Mouse (Mus musculus): ENCODE measurements around the gene Scgn. TPM values are rescaled to one million over a fixed set of nuclear protein-coding genes. Genes with fewer than 3 reads are reported as not detected.
A peak's percentile ranks its signal among the peaks of the same experiment; 100 is the strongest.

The Scgn gene
- total and polyA plus RNA-seq, 3 experiments, result not detected

DNA sequence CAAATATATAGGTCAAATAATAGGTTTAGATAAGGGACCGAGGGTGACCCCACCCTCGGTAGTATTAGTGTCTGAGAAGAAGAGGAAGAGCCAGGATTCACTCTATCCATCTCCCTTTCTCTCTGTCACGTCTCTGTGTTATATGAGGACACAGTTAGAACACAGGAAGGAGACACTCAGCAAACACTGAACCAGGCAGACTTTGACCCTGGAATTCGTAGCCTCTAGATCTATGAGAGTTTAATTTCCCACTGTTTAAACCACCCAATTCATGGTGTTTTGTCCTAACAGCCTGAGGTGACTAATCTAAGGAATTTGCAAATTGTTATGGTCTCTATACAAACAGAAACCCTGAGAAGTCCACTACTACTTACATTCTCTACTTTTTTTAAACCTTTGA is 73.3 kb downstream of the Scgn start:
- Histone ChIP-seq H3K4me3 (ENCODE audit: low read depth, low read length) (no peak overlapping the region), H3K27me3 (ENCODE audit: insufficient read depth, low read length) (peaks cover 7% of the 10 kb centered on the region), H3K9me3 (replicated peaks) (no peaks in the 10 kb centered on the region), H3K36me3 (replicated peaks) (no peaks in the 10 kb centered on the region), H3K4me1 (ENCODE audit: insufficient read depth, low read depth, low read length) (no peaks in the 10 kb centered on the region)
- DNase-seq (ENCODE audit: low spot score) (no peak), ATAC-seq (ENCODE audit: extremely low read depth, insufficient number of reproducible peaks, low FRiP score, poor library complexity, severe bottlenecking) (no peak)
- TF ChIP-seq CTCF (IDR thresholded peaks at IDR 0.05; ENCODE audit: low read depth, low read length) (no peak), GATA1 (IDR thresholded peaks at IDR 0.05; ENCODE audit: borderline replicate concordance, low read length) (no peak), TAL1 (conservative IDR thresholded peaks at IDR 0.05; ENCODE audit: low read depth, low read length) (no peak), GATA2 (IDR thresholded peaks at IDR 0.05; ENCODE audit: borderline replicate concordance, low read depth, low read length) (no peak), POLR2AphosphoS5 (IDR thresholded peaks at IDR 0.05; ENCODE audit: insufficient replicate concordance, low read depth, low read length) (no peak)

DNA sequence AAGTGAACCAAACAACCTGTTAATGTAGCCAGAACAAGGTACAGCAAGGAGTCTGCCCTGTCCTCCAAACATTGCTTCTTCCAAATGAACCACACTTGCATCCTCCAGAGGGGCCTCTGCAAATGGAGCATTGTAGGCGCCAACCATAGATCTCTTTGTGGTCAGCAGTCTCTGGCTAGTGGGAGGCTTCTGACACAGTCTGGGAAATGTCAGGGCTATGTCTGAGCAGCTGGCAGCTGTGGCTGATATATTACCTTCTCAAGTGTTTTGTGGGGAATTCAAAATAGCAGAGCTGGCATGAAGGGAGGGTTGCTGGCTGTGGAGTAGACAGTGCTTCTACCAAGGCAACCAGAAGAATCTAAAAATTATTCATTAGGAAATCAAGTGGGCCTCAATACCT is 74.9 kb downstream of the Scgn start:
- peaks cover 7% of the 10 kb centered on the region for H3K27me3 ChIP-seq (ENCODE audit: insufficient read depth, low read length)

DNA sequence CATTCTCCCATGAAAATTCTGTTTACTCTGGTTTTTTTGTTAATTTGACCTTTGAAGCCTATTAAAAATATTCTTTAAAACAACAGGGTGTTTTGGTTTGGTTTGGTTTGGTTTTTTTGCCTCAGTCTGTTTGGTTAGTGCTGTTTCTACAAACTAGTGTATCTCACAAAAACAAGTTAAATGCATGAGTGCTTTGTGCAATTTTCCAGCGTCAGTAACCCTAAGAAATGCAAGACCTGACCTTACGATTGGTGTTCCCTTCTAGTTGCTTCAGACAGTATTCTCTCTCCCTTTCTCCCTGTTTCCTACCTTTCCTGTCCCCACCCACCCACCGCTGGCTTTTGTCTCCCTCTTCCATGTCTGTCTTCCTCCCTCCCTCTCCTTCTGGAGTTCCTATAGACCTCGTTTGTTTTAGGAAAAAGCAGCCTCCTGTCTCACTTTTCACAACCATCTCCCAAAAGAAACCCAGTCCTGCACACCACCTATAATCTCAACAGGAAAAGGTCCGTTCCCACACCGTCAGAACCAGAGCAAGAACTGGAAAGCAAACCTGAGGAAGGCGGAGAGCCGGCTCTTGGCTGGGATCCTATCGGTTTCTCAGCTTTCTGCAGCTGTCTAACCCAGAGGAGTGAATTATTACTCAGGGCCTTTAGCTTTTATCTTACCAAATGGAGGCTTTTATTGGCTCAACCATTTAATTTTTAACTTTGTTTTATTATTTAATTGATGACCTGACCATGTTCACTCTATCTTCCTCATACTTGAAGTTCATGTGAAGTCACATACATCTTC is 76.4 kb downstream of the Scgn start, which contains the start of gene Slc17a4:
Slc17a4 (minus strand) TSS at position 634 of the 792 bp plus-strand sequence.
- Histone ChIP-seq H3K4me3 (ENCODE audit: low read depth, low read length) (no peak within 1 kb of the TSS), H3K27me3 (ENCODE audit: insufficient read depth, low read length) (peaks cover 10% of the 10 kb centered on the region), H3K36me3 (replicated peaks) (no peaks in the 10 kb centered on the region), H3K9me3 (replicated peaks) (no peaks in the 10 kb centered on the region), H3K4me1 (ENCODE audit: insufficient read depth, low read depth, low read length) (no peaks in the 10 kb centered on the region)
- no peak for DNase-seq (ENCODE audit: low spot score)
- TF ChIP-seq GATA2 (IDR thresholded peaks at IDR 0.05; ENCODE audit: borderline replicate concordance, low read depth, low read length), result no peak
- ATAC-seq (ENCODE audit: extremely low read depth, insufficient number of reproducible peaks, low FRiP score, poor library complexity, severe bottlenecking), result no peak

More for the DNA sequence above, 74.9 kb downstream of the Scgn start:
- no peak for ATAC-seq (ENCODE audit: extremely low read depth, insufficient number of reproducible peaks, low FRiP score, poor library complexity, severe bottlenecking)
- no peak for DNase-seq (ENCODE audit: low spot score)
- H3K4me3 ChIP-seq (ENCODE audit: low read depth, low read length), result no peak overlapping the region
- H3K36me3 ChIP-seq (replicated peaks), result no peaks in the 10 kb centered on the region
- no peaks in the 10 kb centered on the region for H3K4me1 ChIP-seq (ENCODE audit: insufficient read depth, low read depth, low read length)
- no peak for TF ChIP-seq CTCF (IDR thresholded peaks at IDR 0.05; ENCODE audit: low read depth, low read length)
- TF ChIP-seq GATA1 (IDR thresholded peaks at IDR 0.05; ENCODE audit: borderline replicate concordance, low read length), result no peak
- no peak for TF ChIP-seq TAL1 (conservative IDR thresholded peaks at IDR 0.05; ENCODE audit: low read depth, low read length)
- no peak for TF ChIP-seq GATA2 (IDR thresholded peaks at IDR 0.05; ENCODE audit: borderline replicate concordance, low read depth, low read length)
- no peak for TF ChIP-seq POLR2AphosphoS5 (IDR thresholded peaks at IDR 0.05; ENCODE audit: insufficient replicate concordance, low read depth, low read length)
- H3K9me3 ChIP-seq (replicated peaks), result no peaks in the 10 kb centered on the region

DNA sequence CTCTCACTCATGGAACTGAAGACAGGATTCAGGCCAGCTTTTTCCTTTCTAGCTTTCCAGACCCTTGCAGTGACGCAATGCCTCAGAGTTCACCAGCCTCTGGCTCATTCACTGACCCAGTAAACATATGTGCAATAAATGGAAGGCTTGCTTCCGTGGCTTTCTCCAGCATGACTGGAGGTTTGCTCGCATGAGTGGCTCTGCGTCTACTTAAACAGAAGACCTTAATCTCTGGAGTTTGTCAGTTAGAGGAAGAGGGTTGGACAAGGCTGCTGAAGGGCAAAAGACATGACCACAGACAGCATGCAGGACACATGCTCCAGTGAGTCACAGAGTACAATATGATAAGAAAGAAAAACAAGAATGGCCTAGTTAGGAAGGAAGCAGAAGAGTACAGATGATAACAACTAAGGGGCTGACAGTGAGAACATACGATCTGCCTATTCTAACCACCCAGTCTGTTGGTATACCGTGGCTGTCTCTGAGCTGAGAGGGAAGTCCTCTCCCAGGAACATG is 77.2 kb downstream of the Scgn start:
- ATAC-seq (ENCODE audit: extremely low read depth, insufficient number of reproducible peaks, low FRiP score, poor library complexity, severe bottlenecking), result peak; percentile 93
- TF ChIP-seq POLR2AphosphoS5 (IDR thresholded peaks at IDR 0.05; ENCODE audit: insufficient replicate concordance, low read depth, low read length), result no peak
- TF ChIP-seq GATA2 (IDR thresholded peaks at IDR 0.05; ENCODE audit: borderline replicate concordance, low read depth, low read length), result no peak
- no peak for TF ChIP-seq GATA1 (IDR thresholded peaks at IDR 0.05; ENCODE audit: borderline replicate concordance, low read length)
- no peak for TF ChIP-seq TAL1 (conservative IDR thresholded peaks at IDR 0.05; ENCODE audit: low read depth, low read length)
- no peak for TF ChIP-seq CTCF (IDR thresholded peaks at IDR 0.05; ENCODE audit: low read depth, low read length)

DNA sequence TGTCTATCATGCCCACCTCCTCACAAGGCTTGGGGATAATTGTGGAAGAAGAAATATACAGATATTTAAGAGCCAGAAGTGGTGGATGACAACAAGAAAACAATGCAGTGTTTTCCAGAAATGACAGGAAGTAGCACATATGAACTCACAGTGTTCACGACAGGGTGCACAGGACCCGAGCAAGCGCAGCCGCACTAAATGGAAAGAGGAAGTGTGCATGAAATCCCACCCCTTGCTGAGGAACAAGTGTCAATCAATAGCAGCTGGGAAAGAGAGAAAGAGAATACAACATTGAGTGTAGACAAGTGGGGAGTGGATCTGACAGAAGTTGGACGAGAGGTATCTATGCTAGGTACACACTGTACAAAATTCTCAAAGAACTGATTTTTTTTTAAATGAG is 79.7 kb downstream of the Scgn start:
- peaks cover 10% of the 10 kb centered on the region for H3K27me3 ChIP-seq (ENCODE audit: insufficient read depth, low read length)
- no peaks in the 10 kb centered on the region for H3K9me3 ChIP-seq (replicated peaks)
- H3K4me3 ChIP-seq (ENCODE audit: low read depth, low read length), result no peak overlapping the region
- DNase-seq (ENCODE audit: low spot score) (no peak), ATAC-seq (ENCODE audit: extremely low read depth, insufficient number of reproducible peaks, low FRiP score, poor library complexity, severe bottlenecking) (no peak)
- TF ChIP-seq GATA2 (IDR thresholded peaks at IDR 0.05; ENCODE audit: borderline replicate concordance, low read depth, low read length), result no peak
- no peak for TF ChIP-seq POLR2AphosphoS5 (IDR thresholded peaks at IDR 0.05; ENCODE audit: insufficient replicate concordance, low read depth, low read length)
- TF ChIP-seq TAL1 (conservative IDR thresholded peaks at IDR 0.05; ENCODE audit: low read depth, low read length), result no peak
- no peak for TF ChIP-seq GATA1 (IDR thresholded peaks at IDR 0.05; ENCODE audit: borderline replicate concordance, low read length)
- TF ChIP-seq CTCF (IDR thresholded peaks at IDR 0.05; ENCODE audit: low read depth, low read length), result no peak
- H3K4me1 ChIP-seq (ENCODE audit: insufficient read depth, low read depth, low read length), result no peaks in the 10 kb centered on the region
- H3K36me3 ChIP-seq (replicated peaks), result no peaks in the 10 kb centered on the region

More for the DNA sequence above, 77.2 kb downstream of the Scgn start:
- no peak overlapping the region for H3K4me3 ChIP-seq (ENCODE audit: low read depth, low read length)
- peaks cover 10% of the 10 kb centered on the region for H3K27me3 ChIP-seq (ENCODE audit: insufficient read depth, low read length)
- no peaks in the 10 kb centered on the region for H3K36me3 ChIP-seq (replicated peaks)
- DNase-seq (ENCODE audit: low spot score), result no peak
- H3K4me1 ChIP-seq (ENCODE audit: insufficient read depth, low read depth, low read length), result no peaks in the 10 kb centered on the region
- H3K9me3 ChIP-seq (replicated peaks), result no peaks in the 10 kb centered on the region

DNA sequence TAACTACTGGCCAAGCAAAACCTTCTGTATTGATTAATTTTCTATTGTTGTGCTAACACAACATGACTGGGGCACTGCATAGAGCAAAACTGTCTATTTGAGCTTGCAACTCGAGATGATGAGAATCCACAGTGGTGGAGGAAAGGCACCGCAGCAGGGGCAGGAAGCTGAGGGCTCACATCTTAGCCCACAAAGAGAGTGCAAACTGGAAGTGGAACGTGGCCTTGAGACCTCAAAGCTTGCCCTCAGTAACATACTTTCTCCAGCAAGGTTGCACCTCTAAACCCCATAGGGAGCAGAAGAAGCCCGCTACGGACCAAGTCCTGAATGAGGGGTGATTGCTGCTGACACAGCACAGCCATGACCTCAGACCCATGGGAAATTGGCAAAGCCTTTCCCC is 80.9 kb downstream of the Scgn start:
- ATAC-seq (ENCODE audit: extremely low read depth, insufficient number of reproducible peaks, low FRiP score, poor library complexity, severe bottlenecking), result no peak
- no peak overlapping the region for H3K4me3 ChIP-seq (ENCODE audit: low read depth, low read length)
- no peak for TF ChIP-seq GATA2 (IDR thresholded peaks at IDR 0.05; ENCODE audit: borderline replicate concordance, low read depth, low read length)

More for the DNA sequence above, 80.9 kb downstream of the Scgn start:
- Histone ChIP-seq H3K9me3 (replicated peaks) (no peaks in the 10 kb centered on the region), H3K36me3 (replicated peaks) (no peaks in the 10 kb centered on the region), H3K27me3 (ENCODE audit: insufficient read depth, low read length) (0 out of 2 replicates have a peak, but pooled peaks cover 3% of the 10 kb centered on the region), H3K4me1 (ENCODE audit: insufficient read depth, low read depth, low read length) (no peaks in the 10 kb centered on the region)
- DNase-seq (ENCODE audit: low spot score), result no peak
